In genomic region chr2:118511779-118512417, GRCm38 (mm10) we compare ENCODE assay signal across 9 mouse cellular contexts. TPM values are rescaled to one million over a fixed set of nuclear protein-coding genes. Genes with fewer than 3 reads are reported as not detected.
A peak's percentile ranks its signal among the peaks of the same experiment; 100 is the strongest.
DNase-seq lines count a peak whose midpoint lies in the region; ATAC-seq and TF ChIP-seq lines count a peak whose summit lies in the region.
"Had no signal": no experiment of that assay in that cellular context is flagged by ENCODE, and none has a peak within 500 bp of the region (broad histone marks: within the 10 kb centered on the region; RNA-seq: fewer than 3 reads in every experiment).

No protein-coding gene starts in this region.

- peaks cover 15% of the 10 kb centered on the region for H3K4me1 ChIP-seq in hindbrain, embryonic 14.5 days (replicated peaks; ENCODE audit: control insufficient read depth, insufficient read depth, low read length)
- peaks cover 7% of the 10 kb centered on the region; the same call in 1 of the 2 replicates for H3K4me1 ChIP-seq in hindbrain, postnatal 0 days (ENCODE audit: insufficient read depth, low read length)
- peaks cover 39% of the 10 kb centered on the region for H3K4me1 ChIP-seq in E14TG2a.4 (replicated peaks; ENCODE audit: low read depth, low read length)
- H3K4me1 ChIP-seq in embryonic facial prominence, embryonic 12.5 days = peaks cover 19% of the 10 kb centered on the region
- peaks cover 36% of the 10 kb centered on the region for H3K4me1 ChIP-seq in kidney, embryonic 16.5 days (ENCODE audit: insufficient read depth, low read length)

- TF ChIP-seq CTCF in hindbrain, postnatal 0 days (IDR thresholded peaks at IDR 0.05; ENCODE audit: low read depth) = no peak
- no peak for TF ChIP-seq CTCF in E14TG2a.4 (conservative IDR thresholded peaks at IDR 0.05; ENCODE audit: low read length)

- WGBS in hindbrain, embryonic 14.5 days = 66% methylated on average over 11 of the region's 11 CpGs
- 63% methylated on average over 11 of the region's 11 CpGs for WGBS in hindbrain, postnatal 0 days
- 46% methylated on average over 11 of the region's 11 CpGs for WGBS in embryonic facial prominence, embryonic 12.5 days
- WGBS in kidney, embryonic 16.5 days = 37% methylated on average over 11 of the region's 11 CpGs

- H3K9ac ChIP-seq in hindbrain, embryonic 14.5 days = no peak overlapping the region
- no peak overlapping the region for H3K9ac ChIP-seq in hindbrain, postnatal 0 days (replicated peaks; ENCODE audit: low read length)
- no peak overlapping the region for H3K9ac ChIP-seq in embryonic facial prominence, embryonic 12.5 days
- no peak overlapping the region for H3K9ac ChIP-seq in kidney, embryonic 16.5 days (replicated peaks; ENCODE audit: low read length)
- H3K9ac ChIP-seq: liver, embryonic 14.5 days had no signal

- no peak for ATAC-seq in hindbrain, embryonic 14.5 days (ENCODE audit: low FRiP score)
- no peak for ATAC-seq in hindbrain, postnatal 0 days
- no peak for ATAC-seq in embryonic facial prominence, embryonic 12.5 days (ENCODE audit: insufficient number of reproducible peaks, insufficient read depth, low FRiP score, low TSS enrichment)
- no peak for ATAC-seq in kidney, embryonic 16.5 days (ENCODE audit: low FRiP score, low TSS enrichment)

- no peaks in the 10 kb centered on the region for H3K36me3 ChIP-seq in hindbrain, embryonic 14.5 days (replicated peaks; ENCODE audit: control insufficient read depth, insufficient read depth)
- no peaks in the 10 kb centered on the region for H3K36me3 ChIP-seq in hindbrain, postnatal 0 days (ENCODE audit: insufficient read depth, low read length)
- H3K36me3 ChIP-seq in E14TG2a.4 (ENCODE audit: insufficient read depth, low read length) = no peaks in the 10 kb centered on the region
- H3K36me3 ChIP-seq in embryonic facial prominence, embryonic 12.5 days = no peaks in the 10 kb centered on the region
- no peaks in the 10 kb centered on the region for H3K36me3 ChIP-seq in kidney, embryonic 16.5 days (ENCODE audit: insufficient read depth, low read length)

- no peak for DNase-seq in hindbrain, embryonic 14.5 days (ENCODE audit: low spot score)
- DNase-seq in hindbrain, postnatal 0 days (ENCODE audit: low spot score) = no peak
- no peak for DNase-seq in cerebellum, postnatal 25 days
- no peak for DNase-seq in cerebellum, postnatal 10 days
- no peak for DNase-seq in frontal cortex, adult 2 months (ENCODE audit: extremely low spot score in 1 of 2, low spot score in 1 of 2)

- H3K9me3 ChIP-seq in hindbrain, embryonic 14.5 days (ENCODE audit: control insufficient read depth, low read length) = no peaks in the 10 kb centered on the region
- no peaks in the 10 kb centered on the region for H3K9me3 ChIP-seq in hindbrain, postnatal 0 days (ENCODE audit: low read length)
- no peaks in the 10 kb centered on the region for H3K9me3 ChIP-seq in E14TG2a.4 (ENCODE audit: low read length)
- no peaks in the 10 kb centered on the region for H3K9me3 ChIP-seq in embryonic facial prominence, embryonic 12.5 days
- H3K9me3 ChIP-seq in kidney, embryonic 16.5 days (ENCODE audit: low read length) = no peaks in the 10 kb centered on the region

- H3K27me3 ChIP-seq in hindbrain, embryonic 14.5 days (ENCODE audit: control insufficient read depth, insufficient read depth, low read length) = 0 out of 2 replicates have a peak, but pooled peaks cover 5% of the 10 kb centered on the region
- no peaks in the 10 kb centered on the region for H3K27me3 ChIP-seq in hindbrain, postnatal 0 days (ENCODE audit: insufficient read depth, low read length)
- peaks cover 51% of the 10 kb centered on the region for H3K27me3 ChIP-seq in E14TG2a.4 (ENCODE audit: insufficient read depth, low read length)
- no peaks in the 10 kb centered on the region for H3K27me3 ChIP-seq in embryonic facial prominence, embryonic 12.5 days
- H3K27me3 ChIP-seq in kidney, embryonic 16.5 days (ENCODE audit: insufficient read depth, low read length) = no peaks in the 10 kb centered on the region

- no peak overlapping the region for H3K4me3 ChIP-seq in hindbrain, embryonic 14.5 days (replicated peaks; ENCODE audit: low read length)
- H3K4me3 ChIP-seq in hindbrain, postnatal 0 days (ENCODE audit: low read length) = no peak overlapping the region
- peak overlapping the region; percentile 20; the same call in 1 of the 2 replicates for H3K4me3 ChIP-seq in E14TG2a.4 (replicated peaks; ENCODE audit: low read length)
- no peak overlapping the region for H3K4me3 ChIP-seq in embryonic facial prominence, embryonic 12.5 days
- no peak overlapping the region for H3K4me3 ChIP-seq in kidney, embryonic 16.5 days (ENCODE audit: low read length)

- no peak overlapping the region for H3K4me2 ChIP-seq in hindbrain, embryonic 14.5 days (replicated peaks)
- no peak overlapping the region for H3K4me2 ChIP-seq in hindbrain, postnatal 0 days (ENCODE audit: low read depth, low read length)
- H3K4me2 ChIP-seq in embryonic facial prominence, embryonic 12.5 days (replicated peaks) = no peak overlapping the region
- H3K4me2 ChIP-seq in kidney, embryonic 16.5 days (replicated peaks; ENCODE audit: low read depth, low read length) = no peak overlapping the region

- peak overlapping the region; percentile 29; the same call in 1 of the 2 replicates for H3K27ac ChIP-seq in hindbrain, embryonic 14.5 days
- H3K27ac ChIP-seq in hindbrain, postnatal 0 days = no peak overlapping the region
- H3K27ac ChIP-seq in embryonic facial prominence, embryonic 12.5 days = peak overlapping the region; percentile 13; the same call in 1 of the 2 replicates
- H3K27ac ChIP-seq in kidney, embryonic 16.5 days (ENCODE audit: low read length) = peak overlapping the region; percentile 65
- H3K27ac ChIP-seq: liver, embryonic 14.5 days had no signal

RNA-seq across cellular contexts. Expression of gene Srp14, which starts 32.4 kb away (rescaled TPM):
- 298 and 339 TPM in 2 replicates for polyA plus RNA-seq in hindbrain, embryonic 14.5 days (2014; fragmentation: Nextera tagmentation; extraction: Ambion mirVana)
- total RNA-seq in hindbrain, postnatal 0 days (2014; rRNA removed) = 126 and 151 TPM in 2 replicates
- polyA plus RNA-seq in hindbrain, postnatal 0 days (2015; fragmentation: Nextera tagmentation; extraction: Ambion mirVana) = 330 and 361 TPM in 2 replicates
- polyA plus RNA-seq in embryonic facial prominence, embryonic 12.5 days (2016; fragmentation: Nextera tagmentation; extraction: Ambion mirVana) = 239 and 256 TPM in 2 replicates
- polyA plus RNA-seq in kidney, embryonic 16.5 days (2015; fragmentation: Nextera tagmentation; extraction: Ambion mirVana) = 216 and 231 TPM in 2 replicates
- polyA plus RNA-seq in frontal cortex, adult 2 months (2012; rRNA removed) = 232 and 234 TPM in 2 replicates

RNA-seq across cellular contexts. Expression of gene Bmf, which starts 37.6 kb away (rescaled TPM):
- polyA plus RNA-seq in hindbrain, embryonic 14.5 days (2014; fragmentation: Nextera tagmentation; extraction: Ambion mirVana) = 3.3 and 3.8 TPM in 2 replicates
- 10.4 and 10.6 TPM in 2 replicates for total RNA-seq in hindbrain, postnatal 0 days (2014; rRNA removed)
- polyA plus RNA-seq in hindbrain, postnatal 0 days (2015; fragmentation: Nextera tagmentation; extraction: Ambion mirVana) = 1.3 and 1.4 TPM in 2 replicates
- polyA plus RNA-seq in embryonic facial prominence, embryonic 12.5 days (2016; fragmentation: Nextera tagmentation; extraction: Ambion mirVana) = 6.6 and 7.1 TPM in 2 replicates
- 7.6 and 9.9 TPM in 2 replicates for polyA plus RNA-seq in kidney, embryonic 16.5 days (2015; fragmentation: Nextera tagmentation; extraction: Ambion mirVana)
- polyA plus RNA-seq in frontal cortex, adult 2 months (2012; rRNA removed) = 2.4 and 3.8 TPM in 2 replicates
